Mouse (Mus musculus) stomach, embryonic 14.5 days (tissue): ENCODE data around the gene Ubr3. TPM values are rescaled to one million over a fixed set of nuclear protein-coding genes. Genes with fewer than 3 reads are reported as not detected.

Experiments
- ATAC-seq: fragments of 200-750 bp; cut with Nextera tagmentation; 2 replicates; pipeline ENCODE4 v1.8.0; 2017; ENCODE audit warnings: low read depth, moderate TSS enrichment; ENCODE audit not compliant: insufficient number of reproducible peaks, insufficient read depth, low FRiP score
- H3K27ac ChIP-seq: fragments of 300-500 bp; sonication (generic); 2 replicates; pipeline ENCODE4 v1.5.1; 2014; ENCODE audit warnings: mild to moderate bottlenecking, low read length, moderate library complexity, mixed read lengths
- H3K27me3 ChIP-seq: fragments of 300-500 bp; sonication (generic); 2 replicates; pipeline ENCODE4 v1.6.1; 2014; ENCODE audit warnings: low read length, control low read depth, mixed read lengths; ENCODE audit not compliant: control insufficient read depth, insufficient read depth
- H3K36me3 ChIP-seq: fragments of 300-500 bp; sonication (generic); 2 replicates; pipeline ENCODE4 v1.6.1; 2014; ENCODE audit warnings: mild to moderate bottlenecking, control low read depth, low read length, moderate library complexity, mixed read lengths; ENCODE audit not compliant: control insufficient read depth, insufficient read depth
- H3K4me1 ChIP-seq: fragments of 300-500 bp; sonication (generic); 2 replicates; pipeline ENCODE4 v1.6.1; 2014; ENCODE audit warnings: low read length, control low read depth, mixed read lengths; ENCODE audit not compliant: control insufficient read depth, insufficient read depth
- H3K4me2 ChIP-seq: fragments of 300-500 bp; sonication (generic); replicated peaks from 2 replicates; pipeline ENCODE4 v1.6.1; 2014; ENCODE audit warnings: low read depth, low read length, control low read depth
- H3K4me3 ChIP-seq: fragments of 300-500 bp; sonication (generic); 2 replicates; pipeline ENCODE4 v1.5.1; 2014; ENCODE audit warnings: low read depth, low read length, control low read depth
- H3K9ac ChIP-seq: fragments of 300-500 bp; sonication (generic); replicated peaks from 2 replicates; pipeline ENCODE4 v1.6.1; 2014; ENCODE audit warnings: low read depth, mild to moderate bottlenecking, control low read depth, low read length, moderate library complexity, mixed read lengths
- H3K9me3 ChIP-seq: fragments of 300-500 bp; sonication (generic); 2 replicates; pipeline ENCODE4 v1.6.1; 2016; ENCODE audit warnings: low read depth, low read length, control low read depth; ENCODE audit not compliant: control insufficient read depth
- WGBS: fragments of 180-500 bp; shearing (Covaris S2); extraction: QIAGEN DNeasy Blood & Tissue Kit; methylation state at CpG from one replicate; pipeline ENCODE4 v1.1.7; 2014; 5-methylcytosine and 5-hydroxymethylcytosine counted together
- polyA plus RNA-seq: library from polyadenylated mRNA; unstranded; fragments of >200 nt; fragmentation: Nextera tagmentation; extraction: Ambion mirVana; gene quantifications from 2 replicates; pipeline ENCODE4 v1.2.1, GENCODE M21; 2014

Gene Ubr3
- polyA plus RNA-seq, 1 experiment from 2014 or later: 19.6 TPM

- Histone ChIP-seq H3K27me3 (no peaks in the 10 kb centered on the region), H3K9ac (no peak overlapping the region), H3K4me2 (no peak overlapping the region), H3K27ac (no peak overlapping the region), H3K4me3 (no peak overlapping the region), H3K9me3 (peaks cover 6% of the 10 kb centered on the region; the same call in 1 of the 2 replicates), H3K36me3 (peaks cover 30% of the 10 kb centered on the region), H3K4me1 (no peaks in the 10 kb centered on the region)
- WGBS: 91% methylated on average over 2 of the region's 2 CpGs
- no peak for ATAC-seq
These were observed 127.4 kb downstream of the Ubr3 start for GRCm38 (mm10) chr2:70024454-70024853.

- no peak overlapping the region for H3K9ac ChIP-seq
- ATAC-seq: no peak
- H3K4me2 ChIP-seq: no peak overlapping the region
- WGBS: 93% methylated on average over 5 of the region's 5 CpGs
- no peaks in the 10 kb centered on the region for H3K4me1 ChIP-seq
- no peak overlapping the region for H3K27ac ChIP-seq
- H3K4me3 ChIP-seq: no peak overlapping the region
- H3K9me3 ChIP-seq: peaks cover 7% of the 10 kb centered on the region; the same call in 1 of the 2 replicates
- no peaks in the 10 kb centered on the region for H3K27me3 ChIP-seq
- peaks cover 25% of the 10 kb centered on the region for H3K36me3 ChIP-seq
These were observed 128.7 kb downstream of the Ubr3 start for GRCm38 (mm10) chr2:70025711-70026110.

- Histone ChIP-seq H3K9me3 (peaks cover 7% of the 10 kb centered on the region; the same call in 1 of the 2 replicates), H3K36me3 (no peaks in the 10 kb centered on the region; the same call in 1 of the 2 replicates), H3K4me3 (no peak overlapping the region), H3K27ac (no peak overlapping the region), H3K27me3 (no peaks in the 10 kb centered on the region), H3K4me1 (no peaks in the 10 kb centered on the region), H3K4me2 (no peak overlapping the region), H3K9ac (no peak overlapping the region)
- 74% methylated on average over 2 of the region's 2 CpGs for WGBS
- ATAC-seq: no peak
These were observed 134.4 kb downstream of the Ubr3 start for GRCm38 (mm10) chr2:70031472-70031871.

DNA sequence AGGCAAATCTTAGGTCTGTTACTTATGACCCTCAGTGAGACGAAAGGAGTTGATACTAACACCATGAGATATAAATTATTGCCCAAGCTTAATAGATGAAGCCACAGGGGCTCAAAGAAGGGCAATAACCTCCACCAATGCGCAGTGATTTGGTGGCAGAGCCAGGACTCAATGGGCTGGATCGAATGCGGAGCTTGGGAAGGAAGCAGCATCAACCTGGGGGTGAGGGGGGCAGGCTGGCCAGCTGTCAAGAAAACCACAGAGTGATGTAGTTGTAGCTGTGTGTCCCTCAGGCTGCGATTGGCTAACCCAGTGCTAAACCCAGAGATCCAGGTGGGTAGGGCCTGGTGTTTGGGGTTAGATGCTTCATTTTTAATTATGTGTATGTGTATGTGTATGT is 137.8 kb downstream of the Ubr3 start:
- ATAC-seq: no peak
- Histone ChIP-seq H3K4me3 (no peak overlapping the region), H3K4me2 (no peak overlapping the region), H3K4me1 (no peaks in the 10 kb centered on the region), H3K27me3 (no peaks in the 10 kb centered on the region), H3K9ac (no peak overlapping the region), H3K27ac (no peak overlapping the region), H3K36me3 (no peaks in the 10 kb centered on the region), H3K9me3 (no peaks in the 10 kb centered on the region)
- 84% methylated on average over 5 of the region's 5 CpGs for WGBS

- Histone ChIP-seq H3K4me3 (no peak overlapping the region), H3K4me1 (no peaks in the 10 kb centered on the region), H3K27me3 (no peaks in the 10 kb centered on the region), H3K9me3 (no peaks in the 10 kb centered on the region), H3K4me2 (no peak overlapping the region), H3K36me3 (no peaks in the 10 kb centered on the region), H3K27ac (no peak overlapping the region), H3K9ac (no peak overlapping the region)
- WGBS: 59% methylated on average over 1 of the region's 1 CpGs
- ATAC-seq: no peak
These were observed 138.3 kb downstream of the Ubr3 start for GRCm38 (mm10) chr2:70035358-70035757.

DNA sequence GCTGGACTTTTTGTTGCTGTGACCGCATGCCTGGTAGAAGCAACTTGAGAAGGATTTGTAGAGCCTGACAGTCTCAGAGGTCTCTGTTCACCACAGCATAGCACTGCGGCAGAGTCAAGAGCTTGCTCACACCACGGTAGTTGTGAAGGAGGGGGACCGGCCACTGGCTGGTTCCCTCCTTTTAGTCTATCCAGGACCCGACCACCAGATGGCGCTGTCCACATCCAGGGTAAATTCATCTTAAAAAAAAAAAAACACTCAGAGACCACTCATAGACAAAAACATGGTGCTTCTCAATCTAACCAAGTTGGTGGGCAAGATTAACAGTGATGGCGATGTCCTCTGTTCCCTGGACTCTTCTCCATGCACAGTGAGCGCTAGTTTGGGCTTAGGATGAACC is 140.2 kb downstream of the Ubr3 start:
- no peak overlapping the region for H3K9ac ChIP-seq
- H3K27ac ChIP-seq: no peak overlapping the region
- H3K27me3 ChIP-seq: no peaks in the 10 kb centered on the region
- no peak overlapping the region for H3K4me3 ChIP-seq
- H3K9me3 ChIP-seq: no peaks in the 10 kb centered on the region
- 78% methylated on average over 8 of the region's 8 CpGs for WGBS
- H3K36me3 ChIP-seq: no peaks in the 10 kb centered on the region
- ATAC-seq: no peak
- H3K4me1 ChIP-seq: no peaks in the 10 kb centered on the region
- H3K4me2 ChIP-seq: no peak overlapping the region

DNA sequence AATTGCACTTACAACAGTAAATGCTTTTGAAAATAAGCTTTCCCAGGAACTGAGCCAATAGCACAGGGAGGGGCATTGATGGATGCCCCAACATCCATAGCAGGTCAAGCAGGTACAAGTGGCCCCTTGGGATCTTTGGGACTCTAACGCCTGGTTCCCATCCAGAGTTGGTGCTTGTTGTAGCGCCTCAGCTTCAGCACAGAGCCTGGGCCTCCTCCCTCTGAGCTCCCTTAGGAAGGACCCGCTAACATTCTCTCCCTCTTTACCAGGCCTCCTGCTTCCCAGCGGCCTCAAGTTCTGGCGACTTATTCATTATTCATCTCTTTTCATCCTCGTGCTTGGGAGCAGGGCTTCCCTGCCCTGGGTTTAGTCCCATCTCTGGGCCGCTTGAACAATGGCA is 141.7 kb downstream of the Ubr3 start, which contains the start of gene Myo3b:
Gene Myo3b (plus strand): TSS at position 375 of the 400 bp plus-strand sequence.
- H3K9me3 ChIP-seq: no peaks in the 10 kb centered on the region
- no peak within 1 kb of the TSS for H3K9ac ChIP-seq
- H3K27ac ChIP-seq: no peak within 1 kb of the TSS
- WGBS: 29% methylated on average over 7 of the region's 7 CpGs
- H3K4me2 ChIP-seq: no peak within 1 kb of the TSS
- no peak for ATAC-seq
- H3K4me1 ChIP-seq: no peaks in the 10 kb centered on the region
- no peak within 1 kb of the TSS for H3K4me3 ChIP-seq
- no peaks in the 10 kb centered on the region for H3K27me3 ChIP-seq
- H3K36me3 ChIP-seq: no peaks in the 10 kb centered on the region

- Histone ChIP-seq H3K27ac (no peak overlapping the region), H3K4me2 (no peak overlapping the region), H3K36me3 (no peaks in the 10 kb centered on the region), H3K4me1 (no peaks in the 10 kb centered on the region), H3K27me3 (no peaks in the 10 kb centered on the region), H3K4me3 (no peak overlapping the region), H3K9ac (no peak overlapping the region), H3K9me3 (no peaks in the 10 kb centered on the region)
- WGBS: 63% methylated on average over 6 of the region's 6 CpGs
- no peak for ATAC-seq
These were observed 147.4 kb downstream of the Ubr3 start for GRCm38 (mm10) chr2:70044466-70044865.

- Histone ChIP-seq H3K9me3 (no peaks in the 10 kb centered on the region), H3K4me2 (no peak overlapping the region), H3K4me1 (no peaks in the 10 kb centered on the region), H3K36me3 (no peaks in the 10 kb centered on the region), H3K4me3 (no peak overlapping the region), H3K9ac (no peak overlapping the region), H3K27ac (no peak overlapping the region), H3K27me3 (no peaks in the 10 kb centered on the region)
- ATAC-seq: no peak
- WGBS: 83% methylated on average over 11 of the region's 11 CpGs
These were observed 150.8 kb downstream of the Ubr3 start for GRCm38 (mm10) chr2:70047868-70048267.
